Mouse (Mus musculus) erythroblast, embryonic 14.5 days (primary cell): ENCODE measurements around the gene Eri3.

Experiments used
- GATA1 ChIP-seq: IDR thresholded peaks from 2 replicates; pipeline ENCODE4 v1.6.1; 2012; ENCODE audit warnings: low read length, inconsistent platforms, mixed read lengths
- TAL1 ChIP-seq: IDR thresholded peaks from 3 replicates; pipeline ENCODE4 v1.6.1; 2012; ENCODE audit warnings: low read length, inconsistent platforms, mixed read lengths

DNA sequence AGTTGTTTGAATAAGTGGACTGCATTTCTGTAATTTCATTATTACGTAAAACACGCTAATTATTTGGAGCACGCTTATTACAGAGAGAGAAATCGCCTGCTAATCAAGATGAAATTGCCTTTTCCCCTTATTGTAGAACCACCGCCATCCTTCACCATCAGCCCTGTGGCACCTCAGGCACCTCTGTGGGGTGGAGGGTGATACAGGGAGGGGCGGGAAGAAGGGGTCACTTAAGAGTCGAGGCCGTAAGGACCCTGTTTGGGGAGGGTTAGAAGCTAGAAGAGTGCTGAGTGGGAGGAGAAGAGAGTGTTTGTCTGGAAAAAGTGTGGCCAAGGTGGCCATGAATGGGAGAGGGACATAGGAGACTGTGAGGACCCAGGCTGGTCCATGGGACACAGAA, 115.9 kb downstream of the Eri3 start:
- no peak for TF ChIP-seq GATA1
- TF ChIP-seq TAL1, result no peak
